Mouse (Mus musculus): ENCODE measurements at regions not wholly inside any gene's neighbourhood (a gene's known extent, or its start where the extent isn't known, plus 50 kb on each side); places are given as distances from the start of the nearest gene placed in this dataset.

- Histone ChIP-seq H3K27ac (ENCODE audit: low read length) (peak overlapping the region; percentile 74), H3K9me3 (replicated peaks; ENCODE audit: control insufficient read depth, low read length) (no peaks in the 10 kb centered on the region), H3K27me3 (ENCODE audit: control insufficient read depth, insufficient read depth, low read depth, low read length) (no peaks in the 10 kb centered on the region), H3K9ac (ENCODE audit: low read depth, low read length) (no peak overlapping the region), H3K36me3 (ENCODE audit: control insufficient read depth, insufficient read depth) (no peaks in the 10 kb centered on the region), H3K4me1 (ENCODE audit: control insufficient read depth, low read depth, low read length) (no peaks in the 10 kb centered on the region), H3K4me2 (ENCODE audit: low read depth, low read length) (peak overlapping the region; percentile 34; the same call in 1 of the 2 replicates), H3K4me3 (ENCODE audit: low read depth, low read length) (no peak overlapping the region)
- peak; percentile 90 for ATAC-seq (ENCODE audit: low read depth)
- 57% methylated on average over 10 of the region's 10 CpGs for WGBS (ENCODE audit: insufficient replicate concordance)
Observed at GRCm38 (mm10) chr15:11725620-11726530, 181.2 kb downstream of the Npr3 start.

DNA sequence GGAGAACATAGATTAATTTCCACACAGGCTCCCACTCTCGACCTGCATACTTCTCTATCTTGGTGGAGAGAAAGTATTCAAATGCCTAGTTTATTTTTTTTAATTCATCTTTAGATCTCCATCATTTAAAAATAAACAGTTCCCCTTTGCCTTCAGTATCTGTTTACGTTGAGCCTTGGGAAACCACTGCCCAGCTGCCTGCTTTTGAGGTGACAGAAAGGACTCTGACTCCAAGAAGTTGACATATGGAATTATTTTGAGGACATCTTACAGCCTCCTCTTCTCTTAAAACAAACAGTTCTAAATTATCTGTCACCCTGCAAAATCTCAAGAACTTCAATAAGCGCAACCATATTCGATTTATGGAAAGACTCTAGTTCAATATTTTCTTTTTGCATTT, 186.4 kb downstream of the Npr3 start:
- WGBS (ENCODE audit: insufficient replicate concordance) = 56% methylated on average over 4 of the region's 4 CpGs
- Histone ChIP-seq H3K27me3 (ENCODE audit: control insufficient read depth, insufficient read depth, low read depth, low read length) (no peaks in the 10 kb centered on the region), H3K4me2 (ENCODE audit: low read depth, low read length) (no peak overlapping the region), H3K4me3 (ENCODE audit: low read depth, low read length) (no peak overlapping the region), H3K36me3 (ENCODE audit: control insufficient read depth, insufficient read depth) (no peaks in the 10 kb centered on the region), H3K9me3 (replicated peaks; ENCODE audit: control insufficient read depth, low read length) (no peaks in the 10 kb centered on the region), H3K4me1 (ENCODE audit: control insufficient read depth, low read depth, low read length) (0 out of 2 replicates have a peak, but pooled peaks cover 2% of the 10 kb centered on the region), H3K9ac (ENCODE audit: low read depth, low read length) (no peak overlapping the region), H3K27ac (ENCODE audit: low read length) (no peak overlapping the region)
- no peak for ATAC-seq (ENCODE audit: low read depth)

DNA sequence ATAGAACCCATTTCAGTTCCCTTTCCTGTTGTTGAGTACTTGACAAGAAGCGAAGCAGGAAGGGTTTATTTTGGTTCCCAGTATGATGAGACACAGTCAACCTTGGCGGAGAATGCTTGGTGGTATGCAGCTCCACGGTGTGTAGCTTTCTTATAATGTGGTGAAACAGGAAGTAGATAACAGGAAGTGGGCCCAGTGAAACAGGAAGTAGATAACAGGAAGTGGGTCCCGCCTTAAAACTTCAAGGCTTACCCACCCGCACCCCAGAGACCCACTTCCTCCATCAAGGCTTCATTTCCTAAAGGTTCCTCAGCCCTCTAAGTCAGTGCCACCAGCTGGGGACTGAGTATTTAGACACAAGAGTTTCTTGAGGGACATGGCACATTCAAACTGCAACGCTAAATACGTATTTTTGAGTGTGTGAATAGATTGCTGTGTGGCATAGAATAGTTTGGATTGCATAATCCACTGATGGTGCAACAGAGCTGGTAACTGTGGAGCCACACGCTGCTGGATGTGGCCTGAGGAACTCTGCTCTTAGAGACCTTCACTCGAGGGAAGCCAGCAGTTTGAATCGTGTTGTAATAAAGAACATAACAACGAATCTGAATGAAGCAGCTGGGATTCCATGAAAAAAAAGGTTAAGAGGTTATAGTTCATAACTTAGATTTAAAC, 190.8 kb downstream of the Npr3 start:
- peak; percentile 86 for ATAC-seq (ENCODE audit: low read depth)
- 43% methylated on average over 11 of the region's 11 CpGs for WGBS (ENCODE audit: insufficient replicate concordance)
- H3K27ac ChIP-seq (ENCODE audit: low read length) = peak overlapping the region; percentile 25; the same call in 1 of the 2 replicates

GRCm38 (mm10) chr15:11712481-11713274, 194.4 kb downstream of the Npr3 start:
- Histone ChIP-seq H3K4me3 (ENCODE audit: low read depth, low read length) (no peak overlapping the region), H3K27ac (ENCODE audit: low read length) (no peak overlapping the region), H3K36me3 (ENCODE audit: control insufficient read depth, insufficient read depth) (no peaks in the 10 kb centered on the region), H3K4me2 (ENCODE audit: low read depth, low read length) (no peak overlapping the region), H3K9ac (ENCODE audit: low read depth, low read length) (no peak overlapping the region), H3K27me3 (ENCODE audit: control insufficient read depth, insufficient read depth, low read depth, low read length) (no peaks in the 10 kb centered on the region), H3K9me3 (replicated peaks; ENCODE audit: control insufficient read depth, low read length) (no peaks in the 10 kb centered on the region), H3K4me1 (ENCODE audit: control insufficient read depth, low read depth, low read length) (0 out of 2 replicates have a peak, but pooled peaks cover 2% of the 10 kb centered on the region)
- WGBS (ENCODE audit: insufficient replicate concordance) = 61% methylated on average over 16 of the region's 16 CpGs
- no peak for ATAC-seq (ENCODE audit: low read depth)

More for the DNA sequence above, 190.8 kb downstream of the Npr3 start:
- Histone ChIP-seq H3K36me3 (ENCODE audit: control insufficient read depth, insufficient read depth) (no peaks in the 10 kb centered on the region), H3K9me3 (replicated peaks; ENCODE audit: control insufficient read depth, low read length) (no peaks in the 10 kb centered on the region), H3K9ac (ENCODE audit: low read depth, low read length) (no peak overlapping the region), H3K27me3 (ENCODE audit: control insufficient read depth, insufficient read depth, low read depth, low read length) (no peaks in the 10 kb centered on the region), H3K4me3 (ENCODE audit: low read depth, low read length) (no peak overlapping the region), H3K4me2 (ENCODE audit: low read depth, low read length) (no peak overlapping the region), H3K4me1 (ENCODE audit: control insufficient read depth, low read depth, low read length) (0 out of 2 replicates have a peak, but pooled peaks cover 2% of the 10 kb centered on the region)

DNA sequence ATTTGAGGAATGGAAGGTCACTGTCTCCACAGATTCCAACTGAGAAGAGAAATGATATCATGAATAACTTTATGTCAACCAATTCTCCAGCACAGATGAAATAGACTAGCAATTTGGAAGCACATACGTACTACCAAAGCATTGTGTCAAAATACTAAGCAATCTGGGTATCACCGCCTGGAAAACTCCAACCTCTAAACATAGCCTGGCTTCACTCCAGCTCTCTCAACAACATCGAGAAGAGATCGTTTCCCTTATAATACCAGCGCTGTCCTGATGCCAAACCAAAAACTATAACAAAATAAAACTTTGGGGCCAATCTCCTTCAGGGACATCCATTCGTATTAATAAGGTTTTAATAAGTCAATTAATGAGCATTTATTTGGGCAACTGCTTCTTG, 205.8 kb downstream of the Npr3 start:
- Histone ChIP-seq H3K4me3 (ENCODE audit: low read depth, low read length) (no peak overlapping the region), H3K27ac (ENCODE audit: low read length) (no peak overlapping the region), H3K36me3 (ENCODE audit: control insufficient read depth, insufficient read depth) (no peaks in the 10 kb centered on the region), H3K4me2 (ENCODE audit: low read depth, low read length) (no peak overlapping the region), H3K9ac (ENCODE audit: low read depth, low read length) (no peak overlapping the region), H3K27me3 (ENCODE audit: control insufficient read depth, insufficient read depth, low read depth, low read length) (no peaks in the 10 kb centered on the region), H3K9me3 (replicated peaks; ENCODE audit: control insufficient read depth, low read length) (no peaks in the 10 kb centered on the region), H3K4me1 (ENCODE audit: control insufficient read depth, low read depth, low read length) (no peaks in the 10 kb centered on the region)
- no peak for ATAC-seq (ENCODE audit: low read depth)
- WGBS (ENCODE audit: insufficient replicate concordance) = 64% methylated on average over 6 of the region's 6 CpGs

DNA sequence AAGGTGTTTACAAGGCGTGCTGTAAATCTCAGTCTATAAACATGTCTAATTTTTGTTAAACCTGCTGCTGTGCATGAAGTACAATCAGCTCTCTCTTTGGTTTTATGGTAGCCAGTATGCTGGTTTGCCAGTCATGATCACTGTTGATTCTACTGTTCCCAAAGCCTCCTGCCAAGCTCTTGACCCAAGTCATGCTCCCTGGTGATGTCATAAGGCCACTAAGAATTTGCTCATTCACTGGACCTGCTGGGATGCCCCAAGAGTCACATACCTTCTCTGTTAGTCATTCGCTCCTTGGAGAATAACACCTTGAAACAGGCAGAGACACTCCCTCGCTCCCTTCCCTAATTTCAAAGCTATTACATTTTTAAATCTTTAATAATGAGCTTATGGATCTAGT, 207.2 kb downstream of the Npr3 start:
- Histone ChIP-seq H3K27me3 (ENCODE audit: control insufficient read depth, insufficient read depth, low read depth, low read length) (no peaks in the 10 kb centered on the region), H3K4me3 (ENCODE audit: low read depth, low read length) (no peak overlapping the region), H3K4me1 (ENCODE audit: control insufficient read depth, low read depth, low read length) (no peaks in the 10 kb centered on the region), H3K36me3 (ENCODE audit: control insufficient read depth, insufficient read depth) (no peaks in the 10 kb centered on the region), H3K9me3 (replicated peaks; ENCODE audit: control insufficient read depth, low read length) (no peaks in the 10 kb centered on the region), H3K27ac (ENCODE audit: low read length) (no peak overlapping the region), H3K4me2 (ENCODE audit: low read depth, low read length) (no peak overlapping the region), H3K9ac (ENCODE audit: low read depth, low read length) (no peak overlapping the region)
- WGBS (ENCODE audit: insufficient replicate concordance) = 60% methylated on average over 3 of the region's 3 CpGs
- ATAC-seq (ENCODE audit: low read depth) = no peak

- Histone ChIP-seq H3K9me3 (replicated peaks; ENCODE audit: control insufficient read depth, low read length) (no peaks in the 10 kb centered on the region), H3K36me3 (ENCODE audit: control insufficient read depth, insufficient read depth) (no peaks in the 10 kb centered on the region), H3K27ac (ENCODE audit: low read length) (no peak overlapping the region), H3K9ac (ENCODE audit: low read depth, low read length) (no peak overlapping the region), H3K4me2 (ENCODE audit: low read depth, low read length) (no peak overlapping the region), H3K4me3 (ENCODE audit: low read depth, low read length) (no peak overlapping the region), H3K27me3 (ENCODE audit: control insufficient read depth, insufficient read depth, low read depth, low read length) (no peaks in the 10 kb centered on the region), H3K4me1 (ENCODE audit: control insufficient read depth, low read depth, low read length) (no peaks in the 10 kb centered on the region)
- no peak for ATAC-seq (ENCODE audit: low read depth)
- WGBS (ENCODE audit: insufficient replicate concordance) = 38% methylated on average over 3 of the region's 3 CpGs
Observed at GRCm38 (mm10) chr15:11697060-11697459, 210.0 kb downstream of the Npr3 start.

- H3K4me1 ChIP-seq (ENCODE audit: control insufficient read depth, low read depth, low read length) = no peaks in the 10 kb centered on the region
- H3K36me3 ChIP-seq (ENCODE audit: control insufficient read depth, insufficient read depth) = no peaks in the 10 kb centered on the region
- H3K4me3 ChIP-seq (ENCODE audit: low read depth, low read length) = no peak overlapping the region
- H3K27me3 ChIP-seq (ENCODE audit: control insufficient read depth, insufficient read depth, low read depth, low read length) = no peaks in the 10 kb centered on the region
- no peaks in the 10 kb centered on the region for H3K9me3 ChIP-seq (replicated peaks; ENCODE audit: control insufficient read depth, low read length)
- 79% methylated on average over 14 of the region's 14 CpGs for WGBS (ENCODE audit: insufficient replicate concordance)
- H3K27ac ChIP-seq (ENCODE audit: low read length) = no peak overlapping the region
- no peak overlapping the region for H3K4me2 ChIP-seq (ENCODE audit: low read depth, low read length)
- H3K9ac ChIP-seq (ENCODE audit: low read depth, low read length) = no peak overlapping the region
- no peak for ATAC-seq (ENCODE audit: low read depth)
Observed at GRCm38 (mm10) chr15:11693772-11694270, 213.3 kb downstream of the Npr3 start.
